Mouse (Mus musculus): ENCODE results near the gene Hecw2. TPM values are rescaled to one million over a fixed set of nuclear protein-coding genes. Genes with fewer than 3 reads are reported as not detected.
A peak's percentile ranks its signal among the peaks of the same experiment; 100 is the strongest.

The Hecw2 gene
- polyA plus RNA-seq, 1 experiment, result 5.2 TPM

DNA sequence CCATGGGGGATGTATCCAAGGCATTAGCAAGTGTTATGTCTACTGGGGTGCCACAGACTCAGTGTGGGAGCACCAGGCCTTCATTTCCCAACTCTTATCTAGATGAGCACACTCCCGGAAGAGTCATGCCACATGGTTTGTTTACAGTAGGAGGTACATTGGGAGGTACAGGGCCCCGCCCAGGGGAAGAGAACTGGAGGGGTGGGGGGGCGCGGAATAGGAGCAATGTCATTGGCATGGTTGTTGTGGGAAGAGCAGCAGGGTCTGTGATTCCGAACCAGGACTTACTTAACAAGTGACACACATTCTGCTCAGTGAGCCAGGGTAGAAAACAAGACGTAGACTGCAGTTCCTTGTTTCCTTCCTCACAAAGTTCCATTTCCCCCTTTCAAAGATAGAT, 344.1 kb downstream of the Hecw2 start:
- no peak overlapping the region for H3K4me3 ChIP-seq (ENCODE audit: insufficient read depth, low read length)
- TF ChIP-seq POLR2A (IDR thresholded peaks at IDR 0.05; ENCODE audit: low read depth, low read length) (no peak), CTCF (IDR thresholded peaks at IDR 0.05; ENCODE audit: borderline replicate concordance, insufficient read depth, low read length) (no peak)
- no peak overlapping the region for H3K27ac ChIP-seq (ENCODE audit: insufficient read depth, low read length)

DNA sequence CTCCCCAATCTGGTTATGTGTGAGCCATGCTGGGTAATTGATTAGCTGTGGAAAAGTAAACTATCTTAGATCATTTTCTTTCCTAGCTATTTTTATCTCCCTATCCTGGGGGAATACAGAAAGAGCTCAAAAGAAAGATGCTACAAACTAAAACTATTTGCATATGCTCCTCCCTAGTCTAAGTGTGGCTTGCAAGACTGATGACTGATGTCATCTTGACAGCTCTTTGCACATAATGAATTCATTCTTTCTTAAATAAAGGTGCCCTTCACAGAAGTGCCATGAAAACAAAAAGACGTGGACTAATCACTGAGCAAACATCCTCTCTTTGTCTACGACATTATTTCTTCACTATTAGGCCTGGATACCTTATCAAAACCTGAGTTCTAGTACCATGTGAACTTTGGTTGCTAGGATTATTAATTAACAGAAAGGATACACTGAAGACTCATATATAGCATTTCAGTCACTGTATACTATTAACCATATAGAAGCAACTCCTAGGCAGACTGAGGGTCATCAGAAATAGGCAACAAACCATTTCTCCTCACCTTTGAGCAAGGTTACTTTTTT, 348.2 kb downstream of the Hecw2 start:
- TF ChIP-seq POLR2A (IDR thresholded peaks at IDR 0.05; ENCODE audit: low read depth, low read length) (no peak), CTCF (IDR thresholded peaks at IDR 0.05; ENCODE audit: borderline replicate concordance, insufficient read depth, low read length) (no peak)
- Histone ChIP-seq H3K4me1 (ENCODE audit: control insufficient read depth, insufficient read depth, low read length) (no peaks in the 10 kb centered on the region), H3K27ac (ENCODE audit: insufficient read depth, low read length) (peak overlapping the region; percentile 58; the same call in 1 of the 2 replicates), H3K4me3 (ENCODE audit: insufficient read depth, low read length) (no peak overlapping the region)

More for the DNA sequence above, 344.1 kb downstream of the Hecw2 start:
- H3K4me1 ChIP-seq (ENCODE audit: control insufficient read depth, insufficient read depth, low read length), result no peaks in the 10 kb centered on the region

DNA sequence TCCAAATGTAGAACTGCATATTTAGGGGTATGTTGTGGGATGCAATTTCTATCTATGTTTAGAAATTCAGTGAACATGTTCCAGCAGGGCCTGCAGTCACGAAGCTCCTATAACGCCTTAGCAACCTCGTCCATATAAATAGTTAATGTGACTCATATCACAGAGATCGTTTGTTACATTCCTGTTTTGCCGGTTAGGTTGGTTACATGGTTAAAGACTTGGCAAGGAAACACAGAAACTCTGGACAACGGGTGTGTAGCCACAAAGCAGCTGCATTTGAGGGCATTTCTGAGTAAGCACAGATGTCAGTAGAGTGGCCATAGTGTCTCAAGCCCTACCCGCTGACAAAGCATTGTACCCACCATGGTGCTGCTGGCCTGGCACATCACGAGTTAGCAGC, 349.1 kb downstream of the Hecw2 start:
- Histone ChIP-seq H3K4me3 (ENCODE audit: insufficient read depth, low read length) (no peak overlapping the region), H3K27ac (ENCODE audit: insufficient read depth, low read length) (peak overlapping the region; percentile 58; the same call in 1 of the 2 replicates), H3K4me1 (ENCODE audit: control insufficient read depth, insufficient read depth, low read length) (no peaks in the 10 kb centered on the region)
- TF ChIP-seq POLR2A (IDR thresholded peaks at IDR 0.05; ENCODE audit: low read depth, low read length), result no peak

DNA sequence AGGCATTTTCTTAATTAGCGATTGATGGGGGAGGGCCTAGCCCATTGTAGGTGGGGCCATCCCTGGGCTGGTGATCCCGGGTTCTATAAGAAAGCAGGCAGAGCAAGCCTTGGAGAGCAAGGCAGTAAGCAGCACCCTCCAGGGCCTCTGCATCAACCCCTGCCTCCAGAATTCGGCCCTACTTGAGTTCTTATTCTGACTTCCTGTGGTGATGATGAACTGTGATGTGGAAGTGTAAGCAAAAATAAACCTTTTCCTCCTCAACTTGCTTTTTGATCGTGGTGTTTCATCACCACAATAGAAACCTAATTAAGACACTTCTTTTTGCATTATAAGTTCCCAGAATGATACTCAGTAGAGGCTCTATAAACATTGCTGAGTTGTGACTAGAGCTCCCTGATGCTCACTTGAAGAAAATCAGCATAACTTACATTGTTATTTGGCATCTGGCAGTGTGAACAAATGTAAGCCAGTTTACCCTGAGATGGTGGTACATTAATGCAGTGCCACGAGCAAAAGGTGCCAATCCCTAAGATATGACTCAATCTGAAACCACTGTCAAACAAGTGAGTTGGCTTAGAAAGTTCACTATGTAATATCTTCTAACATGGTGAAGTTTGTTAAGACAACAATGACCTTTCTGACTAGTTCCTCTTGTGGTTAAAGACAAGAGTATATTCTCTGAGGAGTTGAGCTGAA, 349.9 kb downstream of the Hecw2 start:
- TF ChIP-seq CTCF (IDR thresholded peaks at IDR 0.05; ENCODE audit: borderline replicate concordance, insufficient read depth, low read length) (no peak), POLR2A (IDR thresholded peaks at IDR 0.05; ENCODE audit: low read depth, low read length) (no peak)
- H3K4me3 ChIP-seq (ENCODE audit: insufficient read depth, low read length), result no peak overlapping the region
- peak overlapping the region; percentile 62 for H3K27ac ChIP-seq (ENCODE audit: insufficient read depth, low read length)
- no peaks in the 10 kb centered on the region for H3K4me1 ChIP-seq (ENCODE audit: control insufficient read depth, insufficient read depth, low read length)

DNA sequence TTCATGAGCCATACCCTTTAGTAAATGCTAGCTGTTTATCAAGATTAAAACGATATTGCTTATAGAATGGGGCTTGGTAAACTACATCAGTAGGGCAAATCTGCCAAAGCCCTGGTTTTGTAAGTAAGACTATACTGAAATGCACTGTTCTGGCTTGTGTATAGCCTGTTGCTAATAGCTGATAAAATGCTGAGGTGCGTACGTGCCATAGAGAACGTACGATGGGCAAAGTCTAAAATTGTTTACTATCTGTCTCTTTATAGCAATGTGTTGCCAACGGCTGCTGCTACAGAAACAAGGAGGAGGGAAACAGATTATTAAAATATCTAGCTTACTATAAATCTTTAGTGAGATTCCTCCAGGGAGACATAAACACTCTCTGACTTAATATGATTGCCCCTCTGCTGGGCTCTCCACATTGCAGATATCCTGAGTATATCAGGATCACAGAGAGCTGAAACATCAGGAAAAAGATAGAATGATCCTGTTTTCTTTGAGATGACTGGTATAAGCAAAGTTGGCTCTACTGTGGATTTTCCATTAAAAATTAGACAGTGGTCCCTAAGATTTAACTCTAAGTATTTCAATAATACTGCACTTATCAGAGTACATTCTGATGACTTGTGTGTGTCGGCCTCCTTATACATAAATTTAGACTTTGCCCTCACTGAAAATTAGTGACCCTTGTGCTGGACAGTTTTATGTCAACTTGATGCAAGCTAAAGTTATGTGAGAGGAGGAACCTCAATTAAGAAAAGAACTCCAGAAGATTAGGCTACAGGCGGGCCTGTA, 350.6 kb downstream of the Hecw2 start:
- no peak overlapping the region for H3K4me3 ChIP-seq (ENCODE audit: insufficient read depth, low read length)
- no peaks in the 10 kb centered on the region for H3K4me1 ChIP-seq (ENCODE audit: control insufficient read depth, insufficient read depth, low read length)
- TF ChIP-seq POLR2A (IDR thresholded peaks at IDR 0.05; ENCODE audit: low read depth, low read length), result no peak
- no peak for TF ChIP-seq CTCF (IDR thresholded peaks at IDR 0.05; ENCODE audit: borderline replicate concordance, insufficient read depth, low read length)
- H3K27ac ChIP-seq (ENCODE audit: insufficient read depth, low read length), result peak overlapping the region; percentile 24; the same call in 1 of the 2 replicates

DNA sequence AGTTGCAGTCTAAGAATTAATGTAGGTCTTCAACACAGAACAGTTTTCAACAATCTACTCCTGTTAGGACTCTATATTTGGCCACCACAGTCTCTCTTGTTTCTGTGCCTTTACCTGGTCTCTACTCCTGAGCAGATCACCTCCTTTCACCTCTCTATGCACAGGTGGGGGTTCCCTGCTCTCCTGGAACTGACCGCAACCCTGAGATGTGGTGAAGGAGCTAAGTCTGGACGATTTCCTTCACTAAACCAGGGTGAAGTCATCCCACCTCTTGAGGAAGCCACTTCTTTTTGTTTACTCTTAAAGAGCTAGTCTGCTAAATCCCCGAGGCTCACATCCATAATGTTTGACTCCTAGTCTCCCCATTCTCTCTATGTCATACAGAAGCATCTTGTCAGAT, 351.9 kb downstream of the Hecw2 start:
- no peak for TF ChIP-seq POLR2A (IDR thresholded peaks at IDR 0.05; ENCODE audit: low read depth, low read length)
- Histone ChIP-seq H3K27ac (ENCODE audit: insufficient read depth, low read length) (no peak overlapping the region), H3K4me1 (ENCODE audit: control insufficient read depth, insufficient read depth, low read length) (peaks cover 5% of the 10 kb centered on the region), H3K4me3 (ENCODE audit: insufficient read depth, low read length) (no peak overlapping the region)

DNA sequence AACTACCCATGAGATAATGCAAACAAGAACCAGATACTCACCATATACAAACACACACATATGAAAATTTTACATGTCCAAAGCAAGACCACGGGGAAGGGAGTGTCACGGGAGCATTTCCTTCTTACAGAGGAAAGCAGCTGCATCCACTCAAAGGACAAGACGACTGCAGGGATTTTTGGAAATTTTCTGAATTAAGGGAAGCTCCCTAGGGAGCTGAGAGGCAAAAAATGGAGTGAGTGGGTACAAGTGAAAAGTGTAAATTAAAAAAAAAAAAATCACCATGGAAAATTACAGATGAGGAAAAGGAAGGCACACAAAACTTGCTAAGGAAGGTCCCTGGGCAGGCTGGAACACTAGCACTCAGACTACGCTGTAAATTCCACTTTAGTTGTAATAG, 353.9 kb downstream of the Hecw2 start:
- H3K4me3 ChIP-seq (ENCODE audit: insufficient read depth, low read length), result no peak overlapping the region
- peaks cover 10% of the 10 kb centered on the region for H3K4me1 ChIP-seq (ENCODE audit: control insufficient read depth, insufficient read depth, low read length)
- TF ChIP-seq CTCF (IDR thresholded peaks at IDR 0.05; ENCODE audit: borderline replicate concordance, insufficient read depth, low read length), result no peak
- no peak for TF ChIP-seq POLR2A (IDR thresholded peaks at IDR 0.05; ENCODE audit: low read depth, low read length)
- no peak overlapping the region for H3K27ac ChIP-seq (ENCODE audit: insufficient read depth, low read length)

DNA sequence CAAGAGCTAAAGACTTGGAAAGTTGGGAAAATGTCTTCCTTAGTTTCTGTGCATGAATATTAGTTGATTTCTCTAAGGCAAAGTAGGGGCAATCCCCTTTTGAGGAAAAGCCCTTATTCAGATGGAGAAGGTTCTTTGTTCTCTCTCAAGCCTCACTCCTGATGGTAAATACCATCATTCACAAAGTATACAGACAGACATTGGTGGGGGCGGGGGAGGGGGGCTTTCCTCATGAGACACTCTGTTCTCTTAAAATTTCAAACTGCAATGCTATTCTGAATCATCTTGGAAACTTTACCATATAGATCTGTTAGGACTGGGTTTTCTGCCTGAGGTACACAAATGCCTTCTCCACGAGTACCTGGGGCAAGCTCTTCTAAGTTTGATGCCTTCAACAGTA, 355.6 kb downstream of the Hecw2 start:
- peaks cover 10% of the 10 kb centered on the region for H3K4me1 ChIP-seq (ENCODE audit: control insufficient read depth, insufficient read depth, low read length)
- no peak overlapping the region for H3K4me3 ChIP-seq (ENCODE audit: insufficient read depth, low read length)
- no peak for TF ChIP-seq CTCF (IDR thresholded peaks at IDR 0.05; ENCODE audit: borderline replicate concordance, insufficient read depth, low read length)
- TF ChIP-seq POLR2A (IDR thresholded peaks at IDR 0.05; ENCODE audit: low read depth, low read length), result no peak
- peak overlapping the region; percentile 97 for H3K27ac ChIP-seq (ENCODE audit: insufficient read depth, low read length)

DNA sequence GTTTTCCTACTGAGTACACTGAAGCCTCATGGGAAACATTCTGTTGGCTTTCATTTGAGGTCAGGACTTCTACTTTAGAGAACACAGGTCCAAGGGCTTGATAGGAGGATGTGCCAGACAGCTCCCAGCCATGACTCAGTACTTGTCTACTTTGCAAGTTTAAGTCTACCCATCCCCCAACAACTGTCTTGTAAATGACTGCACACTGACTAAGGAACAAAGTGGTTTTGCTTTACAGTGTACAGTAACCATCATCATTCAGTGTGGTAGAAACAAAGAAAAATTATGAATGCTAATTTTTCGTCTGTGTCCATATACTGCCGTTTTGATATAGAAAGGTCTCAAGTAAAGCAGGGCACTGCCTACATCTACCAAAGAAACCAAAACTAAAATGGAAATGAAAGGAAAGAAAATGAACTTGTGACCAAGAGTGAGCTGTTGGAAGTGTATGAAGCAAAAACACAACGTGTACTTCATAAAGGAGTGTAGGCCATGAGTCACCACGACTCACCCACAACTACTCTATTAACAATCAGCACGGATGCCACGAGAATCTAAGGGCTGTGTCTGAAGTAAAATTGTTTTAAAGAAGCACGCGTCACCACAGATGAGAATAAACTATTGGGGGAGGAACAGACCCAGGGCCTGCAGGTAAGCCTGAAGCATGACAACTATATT, 356.6 kb downstream of the Hecw2 start:
- no peak for TF ChIP-seq CTCF (IDR thresholded peaks at IDR 0.05; ENCODE audit: borderline replicate concordance, insufficient read depth, low read length)
- peak overlapping the region; percentile 97 for H3K27ac ChIP-seq (ENCODE audit: insufficient read depth, low read length)
- no peak overlapping the region for H3K4me3 ChIP-seq (ENCODE audit: insufficient read depth, low read length)
- peaks cover 10% of the 10 kb centered on the region for H3K4me1 ChIP-seq (ENCODE audit: control insufficient read depth, insufficient read depth, low read length)
